Mouse (Mus musculus) hindbrain, embryonic 13.5 days (tissue): ENCODE data around the gene Naxd. TPM values are rescaled to one million over a fixed set of nuclear protein-coding genes. Genes with fewer than 3 reads are reported as not detected.

ENCODE experiments used
- polyA plus RNA-seq: library from polyadenylated mRNA; unstranded; fragments of >200 nt; fragmentation: Nextera tagmentation; extraction: Ambion mirVana; gene quantifications from 2 replicates; pipeline ENCODE4 v1.2.1, GENCODE M21; 2015

The Naxd gene
- polyA plus RNA-seq, 1 experiment from 2014 or later: 161 TPM

Other genes with a start within 250 kb of the Naxd start
- gene Col4a2, start 184.7 kb upstream of the Naxd start, polyA plus RNA-seq: 41.6 and 42.4 TPM in 2 replicates
- gene Col4a1, start 184.7 kb upstream of the Naxd start, polyA plus RNA-seq: 93.3 and 94.0 TPM in 2 replicates
- 1.1 and 1.8 TPM in 2 replicates for gene Rab20, start 18.8 kb upstream of the Naxd start, polyA plus RNA-seq
- gene Cars2, start 53.3 kb downstream of the Naxd start, polyA plus RNA-seq: 22.6 and 23.8 TPM in 2 replicates
- gene Ing1, start 58.1 kb downstream of the Naxd start, polyA plus RNA-seq: 40.7 and 44.7 TPM in 2 replicates
- 86.4 and 87.4 TPM in 2 replicates for gene Ankrd10, start 138.3 kb downstream of the Naxd start, polyA plus RNA-seq
- not detected in 2 replicates for gene 1700016D06Rik, start 203.6 kb downstream of the Naxd start, polyA plus RNA-seq
- 62.4 and 62.5 TPM in 2 replicates for gene Arhgef7, start 230.2 kb downstream of the Naxd start, polyA plus RNA-seq